Mouse (Mus musculus): ENCODE data around the gene Inhbc.
A peak's percentile ranks its signal among the peaks of the same experiment; 100 is the strongest.

DNA sequence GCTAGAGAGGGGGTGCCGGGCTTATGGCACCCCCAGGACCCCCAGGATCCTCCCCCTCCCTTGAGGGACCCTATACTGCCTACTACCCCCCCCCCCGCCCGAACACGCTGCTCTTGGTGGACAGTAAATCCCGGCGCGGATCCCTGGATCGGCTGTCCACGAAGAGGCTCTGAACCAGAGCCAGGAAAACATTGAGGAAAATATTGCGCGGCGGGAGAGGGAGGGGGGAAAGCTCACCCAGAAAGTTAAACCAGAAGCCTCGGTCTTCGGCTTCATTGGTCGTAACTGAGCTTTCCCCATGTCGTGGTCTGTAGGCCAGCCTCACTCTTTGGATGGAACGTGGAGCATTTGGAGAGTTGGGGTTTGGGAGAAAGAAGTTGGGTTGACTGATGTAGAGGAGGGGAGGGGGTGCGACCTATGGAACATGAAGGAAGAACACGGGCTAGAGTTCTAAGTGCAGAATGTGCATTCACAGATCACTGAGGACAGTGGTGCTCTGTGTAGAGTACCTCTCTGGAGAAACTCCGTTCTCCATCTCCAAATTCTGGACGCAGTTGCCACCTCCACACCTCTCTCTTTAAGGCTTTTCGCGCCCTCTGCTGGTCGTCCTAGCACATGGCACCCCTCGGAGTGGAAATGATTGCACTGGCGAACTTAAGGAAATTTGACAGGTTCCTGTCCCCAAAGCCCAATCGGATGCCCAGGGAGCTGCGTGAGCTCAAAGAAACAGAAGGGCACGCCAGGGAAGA lies 28.2 kb downstream of the Inhbc start, which contains the start of gene Gli1:
- TF ChIP-seq CTCF (IDR thresholded peaks at IDR 0.05; ENCODE audit: borderline replicate concordance, insufficient read depth, low read length) (peak; percentile 88), POLR2A (IDR thresholded peaks at IDR 0.05; ENCODE audit: low read depth, low read length) (no peak)

Data from embryonic fibroblast, embryonic 13.5 days (primary cell).